Mouse (Mus musculus) regulatory T cell (primary cell): ENCODE data around the gene Cbr2.

Experiments used
- in situ Hi-C: fragments of 300-600 bp; cut with MboI, MseI; formaldehyde crosslinking; loops from one replicate; pipeline ENCODE4 v1.15.1; 2025; ENCODE audit warnings: high pct_unique_total_duplicates

The Cbr2 gene

DNA sequence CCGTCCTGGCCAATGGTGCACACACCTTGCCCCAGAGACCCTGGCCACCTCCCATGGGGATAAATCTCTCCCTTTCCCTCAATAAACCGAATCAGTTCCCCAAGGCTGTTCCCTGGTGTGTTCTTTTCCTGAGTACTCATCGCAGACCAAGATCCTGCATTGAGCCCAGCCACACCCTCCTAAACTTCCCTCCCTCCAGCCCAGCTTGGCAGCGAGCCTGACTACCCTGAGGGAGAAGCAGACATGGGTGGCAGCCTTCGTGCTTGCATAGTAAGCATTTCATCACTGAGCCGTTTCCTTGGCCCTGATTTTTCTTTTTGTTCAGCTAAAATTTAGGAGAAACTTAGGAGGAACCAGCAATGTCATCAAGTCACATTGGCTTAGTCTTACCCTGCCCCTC is 1.6 kb upstream of the Cbr2 start:
- in situ Hi-C loops, result loop anchor here (25.0 kb wide), 1 partner anchor 921 kb away; no protein-coding TSS in a partner anchor

- in situ Hi-C loops, result loop anchor here (25.0 kb wide), 1 partner anchor 919 kb away; no protein-coding TSS in a partner anchor
Measured at GRCm38 (mm10) chr11:120731395-120731794, 519 bp downstream of the Cbr2 start.

DNA sequence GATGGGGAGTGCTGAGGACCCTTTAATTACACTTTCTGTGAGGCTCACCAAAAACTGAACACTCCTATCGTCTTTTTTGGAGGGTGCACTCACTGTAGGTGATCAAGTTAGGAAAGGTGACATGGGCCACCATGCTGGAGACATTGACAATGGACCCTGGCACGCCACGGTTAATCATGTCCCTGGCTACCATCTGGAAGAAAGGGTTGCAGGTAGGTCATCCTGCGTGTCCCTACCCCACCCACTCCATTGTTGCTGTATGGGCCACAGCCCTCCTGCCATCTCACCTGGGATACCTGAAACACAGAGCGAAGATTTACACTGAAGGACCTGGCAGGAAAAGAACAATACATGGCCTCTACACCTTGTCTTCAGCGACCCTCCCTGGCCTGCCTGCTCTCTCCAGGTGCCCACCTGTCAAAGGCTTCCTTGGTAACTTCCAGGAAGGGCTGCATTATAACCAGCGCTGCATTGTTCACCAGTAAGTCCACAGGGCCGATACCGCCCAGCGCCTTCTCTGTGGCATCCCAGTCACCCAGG is 1.5 kb downstream of the Cbr2 start:
- in situ Hi-C loops, result loop anchor here (25.0 kb wide), 1 partner anchor 918 kb away; no protein-coding TSS in a partner anchor

DNA sequence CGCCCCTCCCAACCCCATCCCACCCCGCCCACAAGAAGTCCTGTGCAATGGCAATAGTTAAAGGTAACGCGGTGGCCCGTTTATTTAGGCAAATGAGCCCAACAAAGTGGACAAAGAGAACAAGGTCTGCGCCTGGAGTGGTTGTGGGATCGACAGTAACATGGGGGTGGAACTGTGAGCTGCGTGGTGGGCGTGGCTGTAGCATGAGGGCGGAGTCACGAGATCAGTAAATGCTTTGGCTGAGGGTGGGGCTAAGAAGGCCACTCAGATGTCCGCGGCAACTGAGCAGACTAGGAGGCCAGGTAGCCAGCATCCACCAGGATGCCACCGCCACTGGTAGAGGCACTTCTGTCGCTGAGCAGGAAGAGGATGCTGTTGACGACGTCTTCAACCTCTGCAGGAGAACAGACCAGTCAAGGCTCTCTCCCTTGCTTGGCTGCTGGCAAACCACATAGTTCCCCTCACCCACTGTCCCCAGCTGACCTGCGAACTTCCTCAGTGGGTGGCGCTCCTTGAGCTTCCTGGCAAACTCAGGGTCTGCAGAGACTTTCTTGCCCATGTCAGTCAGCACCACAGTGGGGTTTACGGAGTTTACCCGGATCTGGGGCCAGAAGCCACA is 2.4 kb downstream of the Cbr2 start:
- in situ Hi-C loops, result loop anchor here (5.0 to 25.0 kb wide), 2 partner anchors 38 to 917 kb away; no protein-coding TSS in a partner anchor

DNA sequence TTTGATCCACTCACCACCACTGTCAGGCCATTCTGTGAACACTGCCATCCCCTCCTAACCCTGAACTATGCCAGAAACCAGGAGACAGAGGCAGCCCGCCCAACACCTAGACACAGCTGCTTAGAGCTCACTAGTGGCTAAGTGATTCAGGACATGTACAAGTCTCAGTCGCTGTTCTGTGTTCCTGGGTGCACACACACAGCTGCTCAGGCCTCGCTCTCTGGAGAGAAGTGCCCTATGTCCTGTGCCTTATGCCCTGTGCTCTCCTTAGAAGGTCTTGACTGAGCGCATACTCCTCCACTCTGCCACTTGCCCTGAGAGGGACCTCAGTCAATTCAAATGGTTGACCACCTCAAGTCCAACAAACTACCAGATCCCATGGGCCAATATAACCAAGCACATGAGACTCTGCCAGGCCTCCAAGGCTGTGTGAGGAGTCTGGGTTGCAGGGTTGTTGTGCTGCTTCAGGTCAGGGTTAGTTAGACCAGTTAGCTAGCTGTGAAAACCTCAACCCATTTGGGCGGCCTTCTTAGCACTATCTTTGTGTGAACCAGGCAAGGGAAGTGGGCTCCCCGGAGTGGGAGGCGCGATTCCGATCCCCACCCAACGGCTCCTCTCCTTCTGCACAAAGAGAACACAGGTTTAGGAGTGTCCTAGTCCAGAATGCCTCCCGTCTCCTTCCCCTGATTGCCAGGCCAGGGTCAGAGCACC is 3.2 kb downstream of the Cbr2 start:
- in situ Hi-C loops, result loop anchor here (5.0 to 25.0 kb wide), 2 partner anchors 39 to 916 kb away; no protein-coding TSS in a partner anchor

DNA sequence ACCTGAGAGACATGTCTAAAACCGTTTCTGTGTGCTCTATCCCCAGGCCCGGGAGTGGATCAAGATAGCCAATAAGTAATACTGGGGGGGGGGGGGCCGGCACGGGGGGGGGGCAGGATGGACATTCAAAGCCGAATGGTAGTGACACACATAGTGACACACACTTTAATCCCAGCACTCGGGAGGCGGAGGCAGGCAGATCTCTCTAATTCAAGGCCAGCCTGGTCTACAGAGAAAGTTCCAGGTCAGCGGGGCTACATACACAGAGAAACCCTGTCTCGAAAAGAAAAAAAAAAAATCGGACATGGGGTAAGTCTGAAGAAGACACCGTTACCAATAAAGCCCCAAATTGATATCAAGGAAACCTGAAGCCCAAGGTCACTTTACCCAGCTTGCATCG is 4.3 kb downstream of the Cbr2 start:
- in situ Hi-C loops, result loop anchor here (5.0 to 25.0 kb wide), 2 partner anchors 40 to 915 kb away; no protein-coding TSS in a partner anchor

DNA sequence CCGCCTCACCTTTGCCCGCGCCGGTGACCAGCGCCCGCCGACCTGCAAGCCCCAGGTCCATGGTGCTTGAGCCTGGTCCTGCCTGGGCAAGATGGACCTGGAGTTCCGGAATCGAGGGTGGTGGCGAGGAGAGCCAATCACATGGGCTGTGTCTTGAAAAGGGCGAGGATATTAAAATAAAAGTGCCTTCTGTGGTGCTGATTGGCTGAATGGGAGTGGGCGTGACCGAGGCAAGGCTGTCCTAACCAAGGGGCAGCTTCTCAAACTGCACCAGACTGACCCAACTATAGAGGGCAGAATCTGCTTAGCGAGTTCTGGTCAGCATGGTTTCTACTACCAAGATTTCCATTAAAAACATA is 4.8 kb downstream of the Cbr2 start, which contains the start of gene Dcxr:
Gene Dcxr (minus strand): TSS at position 113 of the 359 bp plus-strand sequence.
- in situ Hi-C loops, result loop anchor here (5.0 to 25.0 kb wide), 2 partner anchors 40 to 915 kb away; no protein-coding TSS in a partner anchor

GRCm38 (mm10) chr11:120726243-120727168 is 5.4 kb downstream of the Cbr2 start:
- in situ Hi-C loops, result loop anchor here (5.0 to 25.0 kb wide), 2 partner anchors 41 to 914 kb away; no protein-coding TSS in a partner anchor

- in situ Hi-C loops, result no loop called here
Measured at GRCm38 (mm10) chr11:120723509-120723908, 8.4 kb downstream of the Cbr2 start.

DNA sequence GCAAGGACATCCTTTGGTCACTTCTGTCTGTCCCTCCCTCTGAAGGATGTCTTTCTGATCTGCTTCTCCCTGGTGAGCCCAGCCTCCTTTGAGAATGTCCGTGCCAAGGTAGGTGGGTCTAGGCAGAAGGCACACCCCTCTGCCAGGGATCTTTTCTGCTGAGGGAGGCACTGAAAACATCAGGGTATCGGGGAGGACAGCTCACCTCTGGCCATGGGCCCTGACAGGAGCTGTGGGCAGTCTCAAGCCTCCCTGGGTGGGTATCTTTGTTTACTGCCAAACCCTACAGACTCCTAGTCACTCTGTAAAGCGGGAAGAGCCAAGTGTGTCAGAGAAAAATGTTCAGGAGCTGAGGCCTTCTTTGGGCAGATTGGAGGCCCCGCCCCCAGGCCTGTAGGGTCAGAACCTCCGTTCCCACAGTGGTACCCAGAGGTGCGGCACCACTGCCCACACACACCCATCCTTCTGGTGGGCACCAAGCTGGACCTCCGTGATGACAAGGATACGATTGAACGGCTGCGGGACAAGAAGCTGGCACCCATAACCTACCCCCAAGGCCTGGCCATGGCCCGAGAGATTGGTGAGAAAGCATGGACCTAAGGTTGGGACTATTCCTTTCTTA is 9.0 kb downstream of the Cbr2 start:
- in situ Hi-C loops, result no loop called here

DNA sequence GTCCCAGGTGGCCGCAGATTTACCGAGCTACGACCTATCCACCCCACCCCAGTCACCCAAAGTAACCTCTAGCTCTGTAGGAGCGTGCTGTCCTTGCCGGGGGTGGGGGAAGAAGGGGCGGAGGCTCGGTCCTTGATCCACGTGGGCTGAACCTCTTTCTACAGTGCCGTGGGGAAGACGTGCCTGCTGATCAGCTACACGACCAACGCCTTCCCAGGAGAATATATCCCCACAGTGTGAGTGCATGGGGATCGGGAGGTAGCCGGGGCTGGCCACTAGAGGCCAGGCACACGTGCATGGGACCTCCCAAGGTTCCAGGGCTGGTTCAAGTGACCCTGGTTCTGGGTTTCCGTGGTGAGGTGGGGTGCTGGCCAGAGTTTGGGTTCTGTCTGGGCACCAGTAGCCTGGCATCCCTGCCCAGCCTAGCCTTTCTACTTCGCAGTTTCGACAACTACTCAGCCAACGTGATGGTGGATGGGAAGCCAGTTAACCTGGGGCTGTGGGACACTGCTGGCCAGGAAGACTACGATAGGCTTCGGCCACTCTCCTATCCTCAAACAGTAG is 9.8 kb downstream of the Cbr2 start:
- in situ Hi-C loops, result no loop called here

DNA sequence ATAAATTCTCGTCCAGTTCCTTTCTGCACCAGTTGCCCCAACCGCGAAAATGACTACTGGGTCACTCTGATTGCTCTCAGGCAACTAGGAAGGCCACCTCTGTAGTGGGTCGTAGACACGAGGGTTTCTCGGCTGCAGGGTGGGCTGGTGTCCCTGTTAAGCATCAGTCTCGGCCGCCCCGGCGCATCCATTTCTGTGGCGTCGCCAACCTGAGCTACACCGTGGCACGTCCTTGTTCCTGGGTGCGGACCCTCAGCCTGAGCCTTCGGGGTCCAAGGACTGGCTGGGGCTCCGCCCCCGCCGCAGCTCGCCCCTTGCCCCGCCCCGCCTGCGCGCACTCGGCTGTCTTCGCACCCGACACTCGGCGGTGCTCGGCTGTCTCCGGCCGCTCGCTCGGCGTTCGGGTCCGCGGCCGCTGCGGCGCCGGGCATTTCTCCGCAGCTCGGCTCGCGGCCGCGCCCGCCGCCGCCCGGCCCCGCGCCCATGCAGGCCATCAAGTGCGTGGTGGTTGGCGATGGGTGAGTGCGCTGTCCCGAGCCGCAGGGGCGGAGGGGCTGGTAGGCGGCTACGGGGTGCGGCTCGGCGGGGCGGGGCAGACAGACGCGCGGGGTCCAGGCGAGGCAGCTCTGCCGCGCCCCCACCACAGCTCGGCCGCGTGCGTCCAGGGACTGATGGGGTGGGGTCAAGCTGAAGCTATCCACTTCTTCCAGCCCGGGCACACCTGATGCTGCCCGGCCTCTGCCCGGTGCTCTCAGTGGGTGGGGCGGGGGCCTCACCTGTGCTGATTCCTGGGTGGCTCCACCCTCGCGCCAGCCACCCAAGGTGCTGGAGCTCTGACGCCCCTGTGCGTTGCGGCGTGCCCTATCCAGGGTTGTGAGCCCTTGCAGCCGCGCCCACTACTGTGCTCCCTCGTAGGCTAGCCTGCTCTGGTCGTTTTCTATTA is 10.5 kb downstream of the Cbr2 start, which contains the start of gene Rac3:
Gene Rac3 (plus strand): TSS at position 347 of the 943 bp plus-strand sequence.
- in situ Hi-C loops, result no loop called here

GRCm38 (mm10) chr11:120720450-120720849 is 11.5 kb downstream of the Cbr2 start:
- in situ Hi-C loops, result no loop called here

DNA sequence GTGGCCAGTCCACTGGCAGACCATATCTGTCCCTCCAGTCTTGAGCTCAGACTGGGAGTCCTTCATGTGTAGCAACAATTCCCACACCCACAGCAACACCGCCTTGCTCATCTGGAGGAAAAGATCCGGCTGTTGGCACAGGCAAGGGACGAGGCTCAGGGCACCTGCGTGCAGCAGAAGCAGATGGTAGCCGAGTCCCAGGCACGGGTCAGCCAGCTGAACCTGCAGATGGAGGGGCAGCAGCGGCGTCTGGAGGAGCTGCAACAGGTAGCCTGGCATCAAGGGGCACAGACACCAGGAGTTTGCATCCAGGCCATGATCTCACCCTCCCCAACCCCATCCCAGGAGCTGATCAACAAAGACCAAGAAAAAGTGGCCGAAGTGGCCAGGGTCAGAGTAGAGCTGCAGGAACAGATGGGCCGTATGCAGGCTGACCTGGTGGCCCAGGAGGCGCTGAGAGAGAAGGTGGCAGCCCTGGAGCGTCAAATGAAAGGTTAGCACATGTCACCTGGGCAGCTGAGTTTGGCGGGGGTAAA is 12.0 kb downstream of the Cbr2 start:
- in situ Hi-C loops, result no loop called here

DNA sequence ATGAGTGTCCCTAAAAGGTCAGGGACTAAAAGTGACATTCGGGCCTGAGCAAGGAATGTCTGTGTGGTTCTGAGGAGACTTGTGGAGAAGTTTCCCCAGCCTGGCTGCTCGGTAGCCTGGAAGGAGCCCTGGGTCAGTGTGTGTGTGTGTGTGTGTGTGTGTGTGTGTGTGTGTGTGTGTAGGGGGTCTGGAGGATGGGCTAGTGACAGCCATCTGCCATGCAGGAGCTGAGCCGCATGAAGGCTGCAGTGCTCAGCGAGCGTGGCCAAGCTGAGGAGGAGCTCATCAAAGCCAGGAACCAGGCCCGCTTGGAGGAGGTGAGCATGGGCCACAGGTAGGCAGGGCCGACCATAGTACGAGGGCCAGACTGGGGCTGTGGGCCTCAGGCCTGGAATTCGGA is 12.7 kb downstream of the Cbr2 start:
- in situ Hi-C loops, result no loop called here

- in situ Hi-C loops, result no loop called here
Measured at GRCm38 (mm10) chr11:120715131-120715530, 16.8 kb downstream of the Cbr2 start.

DNA sequence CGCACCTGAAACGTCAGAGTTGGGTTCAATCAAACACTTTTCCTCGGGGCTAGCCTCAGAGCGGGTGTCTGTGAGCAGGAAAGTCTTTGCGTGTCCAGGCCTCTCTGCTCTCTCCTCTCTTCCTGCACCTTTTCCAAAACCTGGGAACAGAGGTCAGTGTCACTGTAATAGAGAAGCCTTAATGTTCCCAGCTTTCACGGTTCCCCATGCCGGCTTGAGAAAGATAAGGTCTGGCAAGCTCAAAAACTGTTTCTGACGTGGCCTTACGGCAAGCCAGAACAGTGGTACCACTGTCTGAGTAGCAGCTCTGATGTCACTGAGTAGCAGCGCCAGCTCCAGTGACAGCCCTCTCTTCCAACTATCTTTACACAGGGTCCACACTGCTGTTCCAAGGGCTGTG is 17.4 kb downstream of the Cbr2 start:
- in situ Hi-C loops, result loop anchor here (5.0 kb wide), 1 partner anchor 92 kb away; no protein-coding TSS in a partner anchor

DNA sequence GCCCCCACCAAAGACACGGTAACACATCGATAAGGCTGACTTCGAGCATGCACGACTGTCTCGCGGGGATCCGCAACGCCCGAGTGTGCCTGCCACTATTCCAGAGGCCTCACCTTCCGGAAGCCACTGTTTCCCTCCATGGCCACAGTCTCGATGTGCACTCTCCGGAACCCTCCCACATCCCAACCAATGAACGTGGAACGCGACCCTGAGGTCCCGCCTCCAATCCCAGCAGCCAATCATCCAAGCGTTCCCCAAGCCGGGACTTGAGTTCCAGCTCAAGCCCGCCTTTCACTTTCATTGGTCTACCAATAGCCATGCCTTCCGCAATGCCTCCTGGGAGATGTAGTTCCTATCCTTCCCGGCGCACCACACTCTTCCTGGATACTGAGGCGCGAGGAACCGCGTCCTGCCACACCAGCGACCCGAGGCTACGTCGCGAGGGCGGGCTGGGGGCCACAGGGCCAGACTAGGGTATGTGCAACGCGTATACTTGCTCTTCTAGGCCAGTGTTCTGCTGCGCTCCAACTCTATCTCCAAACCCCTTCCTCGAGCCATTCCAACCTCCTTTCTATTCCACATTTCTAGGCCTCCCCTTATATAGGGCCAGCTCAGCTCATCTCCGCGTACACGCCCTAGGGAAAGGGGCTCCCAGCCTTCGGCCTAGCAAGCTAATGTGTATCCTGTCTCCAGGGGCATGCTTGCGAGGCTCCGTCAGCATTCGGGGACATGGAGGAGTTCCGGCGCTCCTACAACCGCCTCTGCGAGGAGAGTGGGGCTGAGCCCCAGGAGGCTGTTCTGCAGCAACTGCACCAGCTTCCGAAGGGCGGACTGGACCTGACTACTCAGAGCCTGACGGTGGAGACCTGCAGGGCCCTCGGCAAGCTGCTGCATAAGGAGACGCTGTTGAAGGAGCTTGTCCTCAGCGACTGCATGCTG is 18.1 kb downstream of the Cbr2 start, which contains the start of the genes Cenpx and Lrrc45:
Gene Cenpx (minus strand): TSS at position 159 of the 939 bp plus-strand sequence.
Gene Lrrc45 (plus strand): TSS at position 346 of the 939 bp plus-strand sequence.
- in situ Hi-C loops, result loop anchor here (5.0 kb wide), 1 partner anchor 92 kb away; no protein-coding TSS in a partner anchor
